Mouse (Mus musculus): ENCODE data around the gene Tmcc2.
A peak's percentile ranks its signal among the peaks of the same experiment; 100 is the strongest.

Gene Tmcc2

DNA sequence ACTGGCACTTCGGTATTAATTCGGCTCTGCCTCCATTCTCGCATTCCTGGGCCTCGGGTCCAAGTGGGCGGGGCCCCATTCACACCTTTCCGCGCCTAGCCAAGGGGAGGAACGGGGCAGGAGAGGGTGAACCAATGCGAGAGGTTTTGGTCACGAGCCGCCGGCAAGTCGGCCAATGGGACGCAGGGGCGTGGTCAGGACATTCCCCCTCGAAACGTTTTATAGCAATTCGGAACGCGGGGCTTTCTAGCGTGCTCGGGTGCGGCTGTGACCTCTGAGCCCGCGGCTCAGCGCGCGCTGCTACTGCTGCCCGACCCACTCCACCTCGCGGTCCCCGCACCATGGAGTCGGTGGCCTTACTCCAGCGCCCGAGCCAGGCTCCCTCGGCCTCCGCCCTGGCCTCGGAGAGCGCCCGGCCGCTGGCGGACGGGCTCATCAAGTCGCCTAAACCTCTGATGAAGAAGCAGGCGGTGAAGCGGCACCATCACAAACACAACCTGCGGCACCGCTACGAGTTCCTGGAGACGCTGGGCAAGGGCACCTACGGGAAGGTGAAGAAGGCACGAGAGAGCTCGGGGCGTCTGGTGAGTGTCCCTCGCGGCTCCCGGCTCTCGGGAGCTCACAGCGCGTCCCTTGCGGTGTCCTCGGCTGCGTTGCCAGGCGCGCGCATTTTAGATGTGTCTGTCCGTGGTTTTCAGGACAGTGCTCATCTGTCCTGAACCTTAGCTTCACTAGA lies 75.0 kb downstream of the Tmcc2 start, which contains the start of gene Nuak2:
Nuak2 (plus strand) TSS at position 238 of the 736 bp plus-strand sequence.
- DNase-seq (ENCODE audit: low spot score in 2 of 2): peak; percentile 61 to 71

DNA sequence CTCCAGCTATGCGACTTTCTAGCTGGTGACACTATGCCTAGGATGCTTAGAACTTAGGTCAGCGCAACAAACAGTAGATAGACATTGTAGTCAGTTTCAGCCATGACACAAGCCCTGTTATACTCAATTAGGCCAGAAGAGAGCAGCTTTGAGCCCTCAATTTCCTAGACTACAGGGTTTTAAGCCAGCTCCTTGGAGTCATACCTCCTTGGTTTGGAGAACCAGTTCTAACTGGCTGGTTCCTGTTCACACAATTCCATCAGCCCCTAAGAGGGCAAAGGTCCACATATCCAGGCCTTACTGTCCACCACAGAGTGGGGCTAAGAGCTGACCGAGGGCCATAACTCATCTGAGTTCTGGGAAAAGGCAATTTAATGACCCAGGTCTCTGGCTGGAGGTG lies 78.4 kb downstream of the Tmcc2 start:
- peak in 1 of 2 experiments; percentile 36 for DNase-seq (ENCODE audit: low spot score in 2 of 2)

DNA sequence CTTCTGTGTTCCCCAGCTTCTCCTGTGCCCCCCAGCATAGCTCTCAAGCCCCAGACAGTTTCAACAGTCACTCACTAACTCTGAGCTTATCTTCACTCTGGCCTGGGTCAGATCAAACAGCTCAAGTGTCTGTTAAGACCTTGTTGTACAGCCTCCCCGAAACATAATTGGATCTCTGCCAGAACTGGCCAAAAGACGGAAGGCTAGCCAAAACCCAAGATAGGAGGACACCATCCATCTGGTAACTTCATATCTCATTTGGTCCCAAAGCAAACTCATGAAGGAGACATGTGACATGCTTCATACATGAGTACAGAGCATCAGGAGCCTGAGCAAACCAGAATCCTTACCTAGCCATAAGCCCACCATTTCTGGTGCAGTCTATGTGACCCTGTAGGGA lies 79.0 kb downstream of the Tmcc2 start:
- no peak for DNase-seq (ENCODE audit: low spot score in 2 of 2)

DNA sequence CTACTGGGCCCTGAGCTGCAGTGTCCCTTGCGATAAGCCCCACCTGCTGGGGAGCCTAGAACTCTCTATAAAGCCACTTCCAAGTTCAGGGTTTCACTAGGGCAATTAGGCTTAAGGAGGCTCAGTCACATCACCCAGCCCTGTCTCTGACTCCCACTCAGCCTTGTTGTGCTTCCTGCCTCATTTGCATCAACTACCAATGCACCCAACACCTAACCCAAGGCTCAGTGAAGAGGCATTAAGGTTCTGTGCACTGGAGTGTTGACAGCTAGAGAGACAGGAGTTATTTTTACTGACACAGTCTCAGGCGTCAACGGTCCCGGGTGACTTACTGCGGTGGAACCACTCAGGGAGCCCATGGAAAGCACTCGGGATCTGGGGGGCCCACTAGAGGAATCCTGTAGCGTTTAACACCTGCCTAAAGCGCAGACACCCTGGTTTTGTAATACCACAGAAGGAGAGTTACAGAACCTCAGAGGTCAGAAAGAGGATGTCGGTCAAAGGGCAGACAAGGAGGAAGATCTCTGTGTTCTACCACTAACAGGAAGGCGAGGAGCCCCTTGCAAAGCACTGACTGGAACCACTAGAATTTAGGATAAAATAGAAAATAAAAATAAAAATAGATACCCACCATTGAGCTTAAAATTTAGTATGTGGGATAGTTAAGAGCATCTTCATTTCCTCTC lies 79.8 kb downstream of the Tmcc2 start:
- no peak for DNase-seq (ENCODE audit: low spot score in 2 of 2)

DNA sequence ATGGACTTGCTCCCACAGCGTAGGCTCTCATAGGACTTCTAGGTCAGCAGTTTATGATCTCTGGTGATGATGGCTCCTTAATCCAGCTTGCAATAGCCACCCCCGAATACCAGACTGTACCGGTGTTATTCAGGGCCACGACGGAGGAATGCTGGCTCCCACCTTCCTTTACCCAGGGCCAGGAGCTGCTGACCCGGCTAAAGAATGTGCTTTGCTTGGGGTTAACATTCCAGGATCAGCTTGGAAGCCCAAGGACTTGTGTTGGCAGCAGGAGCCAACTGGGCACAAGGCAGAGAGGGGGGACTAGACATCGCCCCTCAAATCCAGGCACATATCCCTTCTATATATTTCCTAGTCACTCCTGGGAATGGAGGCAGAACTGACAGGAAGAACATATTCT lies 80.3 kb downstream of the Tmcc2 start:
- no peak for DNase-seq (ENCODE audit: low spot score in 2 of 2)

DNA sequence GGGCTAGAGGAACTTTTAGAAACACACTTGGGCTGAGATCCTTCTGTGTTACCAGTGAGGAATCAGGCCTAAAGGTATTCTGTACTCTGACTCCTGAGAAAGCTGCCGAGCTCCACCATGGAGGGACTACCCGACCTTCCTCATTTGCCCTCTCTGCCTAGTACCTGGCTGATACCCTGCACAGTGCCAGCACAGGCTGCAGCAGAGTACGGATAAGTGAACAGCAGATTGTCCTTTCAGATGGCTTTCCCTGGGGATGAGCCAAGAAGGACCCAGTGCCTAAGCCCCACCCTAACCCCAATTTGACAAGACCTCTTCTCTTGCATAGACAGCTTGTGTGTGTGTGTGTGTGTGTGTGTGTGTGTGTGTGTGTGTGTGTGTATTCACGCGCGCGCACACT lies 82.4 kb downstream of the Tmcc2 start:
- DNase-seq (ENCODE audit: low spot score in 2 of 2): no peak

DNA sequence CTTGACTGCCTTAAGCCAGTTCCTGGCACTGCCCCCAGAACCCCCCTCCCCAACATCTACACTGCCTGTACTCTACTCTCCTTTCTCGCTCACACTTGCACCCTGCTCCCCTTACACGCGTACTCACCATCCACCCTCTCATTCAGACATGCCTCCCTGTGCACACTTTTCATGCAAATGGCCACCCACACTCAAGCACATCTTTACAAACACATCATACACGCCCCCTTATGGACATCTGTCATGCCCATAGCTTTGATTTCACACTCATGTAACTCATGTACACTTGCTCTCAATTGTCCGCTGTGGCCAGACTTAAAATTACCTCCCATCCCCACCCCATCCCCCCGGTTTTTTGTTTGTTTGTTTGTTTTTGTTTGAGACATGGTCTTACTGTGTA lies 83.1 kb downstream of the Tmcc2 start:
- DNase-seq (ENCODE audit: low spot score in 2 of 2): no peak

DNA sequence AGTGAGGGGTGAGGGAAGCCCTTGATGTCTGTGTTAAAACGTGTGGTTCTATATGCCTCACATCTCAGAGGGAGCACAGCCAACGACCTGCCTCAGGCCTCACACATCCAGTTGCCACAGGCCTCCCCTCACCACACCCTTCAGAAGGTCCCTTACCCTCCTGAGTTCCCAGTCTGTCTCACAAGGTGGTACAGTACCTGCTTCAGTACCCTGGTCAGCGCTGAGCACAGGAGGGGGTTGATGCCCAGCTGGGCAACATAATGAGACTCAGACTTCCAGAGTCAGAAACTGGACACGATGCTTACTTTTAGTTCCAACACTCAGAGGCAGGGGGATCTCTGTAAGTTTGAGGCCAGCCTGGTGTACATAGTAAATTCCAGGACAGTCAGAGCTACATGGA lies 84.3 kb downstream of the Tmcc2 start:
- DNase-seq (ENCODE audit: low spot score in 2 of 2): no peak

All from frontal cortex, postnatal 14 days (tissue).